Mouse (Mus musculus) bone marrow, adult 2 months (tissue): ENCODE results near the gene Spata18.

ENCODE experiments used
- CTCF ChIP-seq: fragments of 200-500 bp; IDR thresholded peaks from 2 replicates; pipeline ENCODE4 v1.5.1; 2011; ENCODE audit warnings: low read length, control low read depth; ENCODE audit not compliant: control insufficient read depth, insufficient read depth
- POLR2A ChIP-seq: fragments of 200-500 bp; IDR thresholded peaks from 2 replicates; pipeline ENCODE4 v1.6.1; 2011; ENCODE audit warnings: low read depth, mild to moderate bottlenecking, control low read depth, low read length, borderline replicate concordance; ENCODE audit not compliant: control insufficient read depth

DNA sequence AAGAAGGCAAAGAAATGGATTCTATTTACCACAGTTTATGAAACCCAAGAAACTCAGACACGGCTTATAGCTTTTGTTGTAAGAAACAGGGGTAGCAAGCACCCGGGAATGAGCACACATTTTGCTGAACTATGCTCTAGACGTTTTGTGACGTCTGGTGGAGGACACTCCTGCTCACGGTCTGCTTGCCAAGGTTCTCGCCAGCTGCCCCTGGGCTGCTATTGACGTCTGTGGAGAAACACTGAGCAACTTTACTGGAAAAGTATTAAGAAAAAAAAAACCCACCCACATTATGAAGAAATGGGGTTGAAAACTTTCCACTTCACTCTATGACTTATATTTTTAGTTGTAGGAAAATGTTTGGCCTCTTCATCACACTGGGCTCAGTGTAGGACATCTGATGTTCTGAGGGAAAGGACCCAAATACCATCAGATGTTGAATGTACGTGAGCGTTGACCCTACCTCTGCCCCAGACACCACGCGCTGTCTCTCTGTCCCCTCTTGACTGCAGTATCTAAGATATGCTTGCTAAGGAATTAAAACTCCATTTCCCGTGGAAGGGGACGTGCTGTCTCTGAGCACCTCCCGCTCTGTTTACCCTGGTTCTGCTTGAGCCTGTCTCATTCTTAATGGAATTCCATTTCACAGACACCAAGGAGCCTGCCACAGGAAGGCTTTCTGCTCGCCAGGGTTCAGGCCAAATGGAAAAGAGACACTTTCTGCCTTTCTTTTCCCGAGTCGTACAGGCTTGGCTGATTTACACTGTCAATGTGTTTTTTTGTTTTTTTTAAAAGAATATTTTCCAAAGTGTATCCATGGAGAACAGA is 50.1 kb downstream of the Spata18 start:
- TF ChIP-seq CTCF (no peak), POLR2A (no peak)
